Mouse (Mus musculus) limb, embryonic 13.5 days (tissue): ENCODE results near the gene Gm4756. TPM values are rescaled to one million over a fixed set of nuclear protein-coding genes. Genes with fewer than 3 reads are reported as not detected.
"Not testable (repeated sequence)": the region's sequence is repeated elsewhere in the genome, so short reads cannot be mapped to it uniquely, and the experiment has no call there.

ENCODE experiments used
- ATAC-seq: fragments of 200-750 bp; cut with Nextera tagmentation; 2 replicates; pipeline ENCODE4 v1.8.0; 2017; ENCODE audit warnings: low read depth, moderate number of reproducible peaks, moderate TSS enrichment; ENCODE audit not compliant: low FRiP score
- H3K27ac ChIP-seq: fragments of 300-500 bp; sonication (generic); 2 replicates; pipeline ENCODE4 v1.5.1; 2015; ENCODE audit warnings: inconsistent platforms, mild to moderate bottlenecking, moderate library complexity
- H3K27me3 ChIP-seq: fragments of 300-500 bp; sonication (generic); 2 replicates; pipeline ENCODE4 v1.6.1; 2015; ENCODE audit warnings: mild to moderate bottlenecking, inconsistent platforms
- H3K36me3 ChIP-seq: fragments of 300-500 bp; sonication (generic); 2 replicates; pipeline ENCODE4 v1.6.1; 2015; ENCODE audit warnings: inconsistent platforms, mild to moderate bottlenecking, moderate library complexity
- H3K4me1 ChIP-seq: fragments of 300-500 bp; sonication (generic); 2 replicates; pipeline ENCODE4 v1.6.1; 2015; ENCODE audit warnings: inconsistent platforms
- H3K4me2 ChIP-seq: fragments of 300-500 bp; sonication (generic); replicated peaks from 2 replicates; pipeline ENCODE4 v1.6.1; 2015; ENCODE audit warnings: inconsistent platforms, mild to moderate bottlenecking, moderate library complexity
- H3K4me3 ChIP-seq: fragments of 300-500 bp; sonication (generic); 2 replicates; pipeline ENCODE4 v1.5.1; 2015; ENCODE audit warnings: moderate library complexity, mild to moderate bottlenecking, inconsistent platforms
- H3K9ac ChIP-seq: fragments of 300-500 bp; sonication (generic); 2 replicates; pipeline ENCODE4 v1.6.1; 2015; ENCODE audit warnings: mild to moderate bottlenecking, inconsistent platforms
- H3K9me3 ChIP-seq: fragments of 300-500 bp; sonication (generic); 2 replicates; pipeline ENCODE4 v1.6.1; 2016; ENCODE audit warnings: inconsistent platforms
- WGBS: fragments of 180-500 bp; shearing (Covaris S2); methylation state at CpG from one replicate; pipeline ENCODE4 v1.1.7; 2015; 5-methylcytosine and 5-hydroxymethylcytosine counted together
- polyA plus RNA-seq: library from polyadenylated mRNA; unstranded; fragments of >200 nt; fragmentation: Nextera tagmentation; extraction: Ambion mirVana; gene quantifications from 2 replicates; pipeline ENCODE4 v1.2.1, GENCODE M21; 2015

The Gm4756 gene
- polyA plus RNA-seq, 1 experiment from 2014 or later: not detected

GRCm38 (mm10) chr12:72628751-72629150 is 20.7 kb downstream of the Gm4756 start:
- Histone ChIP-seq H3K27me3 (no peaks in the 10 kb centered on the region), H3K4me3 (no peak overlapping the region), H3K36me3 (no peaks in the 10 kb centered on the region), H3K4me2 (no peak overlapping the region), H3K9me3 (no peaks in the 10 kb centered on the region), H3K9ac (no peak overlapping the region), H3K27ac (no peak overlapping the region), H3K4me1 (no peaks in the 10 kb centered on the region)
- ATAC-seq: no peak
- WGBS: 92% methylated on average over 7 of the region's 7 CpGs

- no peaks in the 10 kb centered on the region for H3K9me3 ChIP-seq
- no peaks in the 10 kb centered on the region for H3K27me3 ChIP-seq
- 77% methylated on average over 5 of the region's 5 CpGs for WGBS
- H3K36me3 ChIP-seq: no peaks in the 10 kb centered on the region
- H3K4me1 ChIP-seq: no peaks in the 10 kb centered on the region
- no peak for ATAC-seq
- no peak overlapping the region for H3K4me3 ChIP-seq
- H3K4me2 ChIP-seq: no peak overlapping the region
- no peak overlapping the region for H3K27ac ChIP-seq
- no peak overlapping the region for H3K9ac ChIP-seq
Observed at GRCm38 (mm10) chr12:72622853-72623496, 26.5 kb downstream of the Gm4756 start.

- Histone ChIP-seq H3K4me1 (no peaks in the 10 kb centered on the region), H3K9me3 (no peaks in the 10 kb centered on the region), H3K27me3 (no peaks in the 10 kb centered on the region), H3K4me2 (no peak overlapping the region), H3K27ac (no peak overlapping the region), H3K4me3 (no peak overlapping the region), H3K36me3 (no peaks in the 10 kb centered on the region), H3K9ac (no peak overlapping the region)
- ATAC-seq: no peak
- 72% methylated on average over 1 of the region's 1 CpGs for WGBS
Observed at GRCm38 (mm10) chr12:72621441-72621840, 28.0 kb downstream of the Gm4756 start.

GRCm38 (mm10) chr12:72620856-72621255 is 28.6 kb downstream of the Gm4756 start:
- ATAC-seq: no peak
- H3K36me3 ChIP-seq: no peaks in the 10 kb centered on the region
- H3K4me1 ChIP-seq: no peaks in the 10 kb centered on the region
- no peak overlapping the region for H3K4me2 ChIP-seq
- no peak overlapping the region for H3K9ac ChIP-seq
- no peaks in the 10 kb centered on the region for H3K9me3 ChIP-seq
- no peaks in the 10 kb centered on the region for H3K27me3 ChIP-seq
- no peak overlapping the region for H3K27ac ChIP-seq
- no peak overlapping the region for H3K4me3 ChIP-seq
- 93% methylated on average over 7 of the region's 7 CpGs for WGBS

- Histone ChIP-seq H3K9me3 (no peaks in the 10 kb centered on the region), H3K4me3 (no peak overlapping the region), H3K27me3 (no peaks in the 10 kb centered on the region), H3K36me3 (no peaks in the 10 kb centered on the region), H3K9ac (no peak overlapping the region), H3K27ac (no peak overlapping the region), H3K4me2 (no peak overlapping the region), H3K4me1 (no peaks in the 10 kb centered on the region)
- 86% methylated on average over 3 of the region's 3 CpGs for WGBS
- ATAC-seq: no peak
Observed at GRCm38 (mm10) chr12:72612053-72612452, 37.4 kb downstream of the Gm4756 start.

- not testable (repeated sequence) for H3K4me3 ChIP-seq, H3K36me3 ChIP-seq, ATAC-seq, H3K4me1 ChIP-seq, H3K4me2 ChIP-seq, H3K9me3 ChIP-seq, H3K27me3 ChIP-seq, H3K27ac ChIP-seq, H3K9ac ChIP-seq
- WGBS: 78% methylated on average over 2 of the region's 2 CpGs
Observed at GRCm38 (mm10) chr12:72598731-72599130, 50.7 kb downstream of the Gm4756 start.

- H3K27me3 ChIP-seq: no peaks in the 10 kb centered on the region
- 66% methylated on average over 2 of the region's 2 CpGs for WGBS
- no peak overlapping the region for H3K9ac ChIP-seq
- H3K4me1 ChIP-seq: no peaks in the 10 kb centered on the region
- no peaks in the 10 kb centered on the region for H3K36me3 ChIP-seq
- ATAC-seq: no peak
- H3K9me3 ChIP-seq: no peaks in the 10 kb centered on the region
- no peak overlapping the region for H3K27ac ChIP-seq
- no peak overlapping the region for H3K4me3 ChIP-seq
- H3K4me2 ChIP-seq: no peak overlapping the region
Observed at GRCm38 (mm10) chr12:72594001-72594400, 55.5 kb downstream of the Gm4756 start.

GRCm38 (mm10) chr12:72592991-72593390 is 56.5 kb downstream of the Gm4756 start:
- H3K9ac ChIP-seq: no peak overlapping the region
- no peak for ATAC-seq
- no peak overlapping the region for H3K4me3 ChIP-seq
- no peak overlapping the region for H3K4me2 ChIP-seq
- H3K27ac ChIP-seq: no peak overlapping the region
- no peaks in the 10 kb centered on the region for H3K4me1 ChIP-seq
- no peaks in the 10 kb centered on the region for H3K36me3 ChIP-seq
- no peaks in the 10 kb centered on the region for H3K27me3 ChIP-seq
- no peaks in the 10 kb centered on the region for H3K9me3 ChIP-seq

- no peaks in the 10 kb centered on the region for H3K27me3 ChIP-seq
- H3K36me3 ChIP-seq: 0 out of 2 replicates have a peak, but pooled peaks cover 1% of the 10 kb centered on the region
- H3K27ac ChIP-seq: no peak overlapping the region
- H3K9me3 ChIP-seq: peaks cover 9% of the 10 kb centered on the region; the same call in 1 of the 2 replicates
- no peaks in the 10 kb centered on the region for H3K4me1 ChIP-seq
- no peak overlapping the region for H3K9ac ChIP-seq
- no peak for ATAC-seq
- WGBS: 95% methylated on average over 1 of the region's 1 CpGs
- no peak overlapping the region for H3K4me3 ChIP-seq
- H3K4me2 ChIP-seq: no peak overlapping the region
Observed at GRCm38 (mm10) chr12:72585339-72585738, 64.1 kb downstream of the Gm4756 start.

GRCm38 (mm10) chr12:72583099-72583498 is 66.4 kb downstream of the Gm4756 start:
- peaks cover 11% of the 10 kb centered on the region for H3K36me3 ChIP-seq
- H3K9me3 ChIP-seq: peaks cover 9% of the 10 kb centered on the region; the same call in 1 of the 2 replicates
- H3K4me2 ChIP-seq: no peak overlapping the region
- 87% methylated on average over 2 of the region's 2 CpGs for WGBS
- no peak for ATAC-seq
- H3K4me3 ChIP-seq: no peak overlapping the region
- no peak overlapping the region for H3K9ac ChIP-seq
- H3K27me3 ChIP-seq: no peaks in the 10 kb centered on the region
- H3K27ac ChIP-seq: no peak overlapping the region
- H3K4me1 ChIP-seq: no peaks in the 10 kb centered on the region

GRCm38 (mm10) chr12:72582021-72582420 is 67.4 kb downstream of the Gm4756 start:
- no peaks in the 10 kb centered on the region for H3K27me3 ChIP-seq
- no peaks in the 10 kb centered on the region for H3K4me1 ChIP-seq
- H3K27ac ChIP-seq: no peak overlapping the region
- H3K36me3 ChIP-seq: peaks cover 11% of the 10 kb centered on the region
- peaks cover 9% of the 10 kb centered on the region; the same call in 1 of the 2 replicates for H3K9me3 ChIP-seq
- no peak for ATAC-seq
- H3K9ac ChIP-seq: no peak overlapping the region
- WGBS: 87% methylated on average over 3 of the region's 3 CpGs
- H3K4me2 ChIP-seq: no peak overlapping the region
- no peak overlapping the region for H3K4me3 ChIP-seq

GRCm38 (mm10) chr12:72564281-72564795 is 85.1 kb downstream of the Gm4756 start:
- Histone ChIP-seq H3K4me1 (no peaks in the 10 kb centered on the region), H3K27me3 (no peaks in the 10 kb centered on the region), H3K36me3 (peaks cover 5% of the 10 kb centered on the region), H3K4me2 (no peak overlapping the region), H3K27ac (no peak overlapping the region), H3K9me3 (no peaks in the 10 kb centered on the region), H3K4me3 (no peak overlapping the region), H3K9ac (no peak overlapping the region)
- ATAC-seq: no peak
- WGBS: 86% methylated on average over 4 of the region's 4 CpGs

- Histone ChIP-seq H3K4me2 (no peak overlapping the region), H3K4me1 (no peaks in the 10 kb centered on the region), H3K9me3 (no peaks in the 10 kb centered on the region), H3K36me3 (peaks cover 15% of the 10 kb centered on the region), H3K9ac (no peak overlapping the region), H3K27ac (no peak overlapping the region), H3K27me3 (no peaks in the 10 kb centered on the region), H3K4me3 (no peak overlapping the region)
- 70% methylated on average over 4 of the region's 4 CpGs for WGBS
- no peak for ATAC-seq
Observed at GRCm38 (mm10) chr12:72554347-72554746, 95.1 kb downstream of the Gm4756 start.
